Mouse (Mus musculus) liver, adult 2 months (tissue): ENCODE measurements at regions not wholly inside any gene's neighbourhood (a gene's known extent, or its start where the extent isn't known, plus 50 kb on each side); places are given as distances from the start of the nearest gene placed in this dataset.

Experiments used
- CTCF ChIP-seq: fragments of 200-500 bp; IDR thresholded peaks from 2 replicates; pipeline ENCODE4 v1.5.1; 2011; ENCODE audit warnings: low read depth, low read length, control low read depth
- POLR2A ChIP-seq: fragments of 200-500 bp; IDR thresholded peaks from 2 replicates; pipeline ENCODE4 v1.6.1; 2011; ENCODE audit warnings: low read length, control low read depth; ENCODE audit not compliant: insufficient read depth; ENCODE audit errors: extremely low read depth

- TF ChIP-seq CTCF (no peak), POLR2A (no peak)
These were observed 78.7 kb upstream of the Slc25a36 start for GRCm38 (mm10) chr9:97189646-97190045.
